Mouse (Mus musculus) embryonic facial prominence, embryonic 10.5 days (tissue): ENCODE results near the gene Dppa4. TPM values are rescaled to one million over a fixed set of nuclear protein-coding genes. Genes with fewer than 3 reads are reported as not detected.

Experiments
- DNase-seq: peaks from one replicate; pipeline ENCODE4 v3.0.0-alpha.2; 2017; ENCODE audit warnings: low spot score
- H3K27ac ChIP-seq: fragments of 300-500 bp; sonication (generic); replicated peaks from 2 replicates; pipeline ENCODE4 v1.5.1; 2016; ENCODE audit warnings: mild to moderate bottlenecking
- H3K27me3 ChIP-seq: fragments of 300-500 bp; sonication (generic); replicated peaks from 2 replicates; pipeline ENCODE4 v1.6.1; 2016; ENCODE audit warnings: low read depth, mild to moderate bottlenecking; ENCODE audit not compliant: poor library complexity, severe bottlenecking
- H3K36me3 ChIP-seq: fragments of 300-500 bp; sonication (generic); replicated peaks from 2 replicates; pipeline ENCODE4 v1.6.1; 2016; ENCODE audit warnings: mild to moderate bottlenecking, moderate library complexity
- H3K4me1 ChIP-seq: fragments of 300-500 bp; sonication (generic); 2 replicates; pipeline ENCODE4 v1.6.1; 2016
- H3K4me3 ChIP-seq: fragments of 300-500 bp; sonication (generic); 2 replicates; pipeline ENCODE4 v1.5.1; 2016; ENCODE audit warnings: mild to moderate bottlenecking, moderate library complexity
- H3K9me3 ChIP-seq: fragments of 300-500 bp; sonication (generic); 2 replicates; pipeline ENCODE4 v1.6.1; 2016; ENCODE audit warnings: mild to moderate bottlenecking
- WGBS: fragments of 180-500 bp; shearing (Covaris S2); methylation state at CpG from one replicate; pipeline ENCODE4 v1.1.7; 2016; 5-methylcytosine and 5-hydroxymethylcytosine counted together
- polyA plus RNA-seq: library from polyadenylated mRNA; unstranded; fragments of >200 nt; fragmentation: Nextera tagmentation; extraction: Ambion mirVana; gene quantifications from 2 replicates; pipeline ENCODE4 v1.2.1, GENCODE M21; 2016

Gene Dppa4
- not detected in 2 replicates for polyA plus RNA-seq

GRCm38 (mm10) chr16:48283517-48283916 lies at the start of gene Dppa4:
Gene Dppa4 (plus strand): TSS chr16:48283733.
- no peaks in the 10 kb centered on the region for H3K9me3 ChIP-seq
- H3K36me3 ChIP-seq: no peaks in the 10 kb centered on the region
- no peaks in the 10 kb centered on the region for H3K4me1 ChIP-seq
- DNase-seq: no peak
- no peaks in the 10 kb centered on the region for H3K27me3 ChIP-seq
- no peak within 1 kb of the TSS for H3K4me3 ChIP-seq
- 78% methylated on average over 4 of the region's 4 CpGs for WGBS
- H3K27ac ChIP-seq: no peak within 1 kb of the TSS

- Histone ChIP-seq H3K4me1 (no peaks in the 10 kb centered on the region), H3K9me3 (no peaks in the 10 kb centered on the region; the same call in 1 of the 2 replicates), H3K27me3 (no peaks in the 10 kb centered on the region), H3K4me3 (no peak overlapping the region), H3K27ac (no peak overlapping the region), H3K36me3 (no peaks in the 10 kb centered on the region)
- 81% methylated on average over 1 of the region's 1 CpGs for WGBS
- no peak for DNase-seq
These were observed 48.5 kb upstream of the Dppa4 start for GRCm38 (mm10) chr16:48234999-48235398.

DNA sequence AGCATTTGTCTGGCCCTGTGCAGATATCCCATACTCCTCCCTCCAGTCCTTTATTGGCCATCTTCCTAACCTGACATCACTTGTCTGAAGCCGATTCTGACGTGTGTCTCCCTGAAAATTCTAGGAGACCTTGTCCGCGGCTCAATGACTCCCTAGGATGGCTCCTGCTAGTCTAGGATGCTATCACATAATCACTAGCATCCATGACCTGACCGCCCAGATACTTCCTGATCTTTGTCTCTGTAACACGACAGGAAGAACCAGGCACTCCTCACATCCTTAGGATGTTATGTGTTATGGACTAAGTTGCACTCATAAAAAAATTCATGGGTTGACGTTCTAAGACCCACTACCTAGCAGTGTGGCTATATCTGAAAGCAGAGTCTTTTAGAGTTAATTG lies 45.9 kb upstream of the Dppa4 start:
- Histone ChIP-seq H3K27me3 (no peaks in the 10 kb centered on the region), H3K9me3 (no peaks in the 10 kb centered on the region), H3K4me3 (no peak overlapping the region), H3K4me1 (no peaks in the 10 kb centered on the region), H3K36me3 (no peaks in the 10 kb centered on the region), H3K27ac (no peak overlapping the region)
- DNase-seq: no peak
- WGBS: 90% methylated on average over 7 of the region's 7 CpGs

- Histone ChIP-seq H3K36me3 (no peaks in the 10 kb centered on the region), H3K9me3 (no peaks in the 10 kb centered on the region), H3K4me1 (no peaks in the 10 kb centered on the region), H3K27me3 (no peaks in the 10 kb centered on the region), H3K4me3 (no peak overlapping the region), H3K27ac (no peak overlapping the region)
- 86% methylated on average over 2 of the region's 2 CpGs for WGBS
- DNase-seq: no peak
These were observed 36.4 kb upstream of the Dppa4 start for GRCm38 (mm10) chr16:48247044-48247661.

DNA sequence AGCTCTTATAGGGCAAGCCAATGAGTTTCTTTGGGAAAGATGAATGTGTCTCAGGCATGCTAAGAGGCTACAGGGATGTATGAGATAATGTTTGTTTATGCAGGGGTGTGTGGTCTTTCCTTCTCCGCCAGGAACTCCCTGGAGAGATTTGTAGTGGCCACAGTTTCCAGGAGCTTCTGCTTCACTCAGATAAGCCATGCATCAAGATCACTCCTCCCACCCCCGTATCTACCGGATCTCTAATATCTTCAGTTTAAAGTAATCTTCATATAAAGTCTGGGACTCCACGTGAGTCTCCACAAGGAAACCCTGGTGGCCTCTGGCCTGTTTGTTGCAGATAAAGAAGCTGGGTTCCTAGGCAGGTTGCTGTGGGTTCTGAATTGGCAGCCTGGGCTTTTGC lies 30.7 kb upstream of the Dppa4 start:
- Histone ChIP-seq H3K9me3 (no peaks in the 10 kb centered on the region), H3K36me3 (no peaks in the 10 kb centered on the region), H3K27ac (no peak overlapping the region), H3K27me3 (no peaks in the 10 kb centered on the region), H3K4me1 (no peaks in the 10 kb centered on the region), H3K4me3 (no peak overlapping the region)
- 78% methylated on average over 4 of the region's 4 CpGs for WGBS
- DNase-seq: no peak

DNA sequence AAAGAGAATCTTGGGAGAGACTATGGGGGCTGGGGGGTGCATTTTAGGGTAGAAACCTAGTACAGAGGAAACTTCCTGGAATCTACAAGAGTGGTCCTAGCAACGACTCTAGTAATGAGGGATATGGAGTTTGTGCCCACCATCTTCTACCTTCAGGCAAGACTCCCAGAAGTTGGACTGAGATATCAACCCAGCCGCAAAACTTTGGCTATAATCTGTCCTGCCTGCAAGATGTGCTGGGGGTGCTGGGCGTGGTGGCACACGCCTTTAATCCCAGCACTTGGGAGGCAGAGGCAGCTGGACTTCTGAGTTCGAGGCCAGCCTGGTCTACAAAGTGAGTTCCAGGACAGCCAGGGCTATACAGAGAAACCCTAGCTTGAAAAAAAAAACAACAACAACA lies 28.9 kb upstream of the Dppa4 start:
- Histone ChIP-seq H3K4me3 (no peak overlapping the region), H3K27ac (no peak overlapping the region), H3K36me3 (no peaks in the 10 kb centered on the region), H3K27me3 (no peaks in the 10 kb centered on the region), H3K9me3 (no peaks in the 10 kb centered on the region), H3K4me1 (no peaks in the 10 kb centered on the region)
- 88% methylated on average over 5 of the region's 5 CpGs for WGBS
- no peak for DNase-seq

DNA sequence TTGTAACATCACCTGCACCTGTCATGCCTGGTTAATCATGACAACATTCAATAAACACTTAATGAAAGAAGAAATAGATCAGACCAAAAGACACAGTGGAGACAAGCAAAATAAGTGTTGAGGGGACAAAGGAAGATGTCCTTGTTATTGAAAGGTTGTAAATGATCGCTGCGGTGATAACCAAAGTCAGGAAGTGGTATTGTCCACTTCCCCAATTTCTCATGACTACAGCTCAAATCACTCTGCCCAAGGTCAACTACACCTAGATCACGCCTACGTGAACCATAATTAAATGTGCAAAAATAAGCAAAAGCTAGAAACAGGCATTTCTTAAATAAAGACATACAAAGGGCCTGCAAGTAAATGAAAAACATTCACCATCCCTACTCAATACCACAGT lies 24.0 kb upstream of the Dppa4 start:
- WGBS: 92% methylated on average over 4 of the region's 4 CpGs
- Histone ChIP-seq H3K4me3 (no peak overlapping the region), H3K9me3 (no peaks in the 10 kb centered on the region), H3K4me1 (no peaks in the 10 kb centered on the region), H3K36me3 (no peaks in the 10 kb centered on the region), H3K27me3 (no peaks in the 10 kb centered on the region), H3K27ac (no peak overlapping the region)
- no peak for DNase-seq

GRCm38 (mm10) chr16:48262901-48263300 lies 20.6 kb upstream of the Dppa4 start:
- H3K4me1 ChIP-seq: no peaks in the 10 kb centered on the region
- no peak overlapping the region for H3K4me3 ChIP-seq
- no peak for DNase-seq
- H3K36me3 ChIP-seq: no peaks in the 10 kb centered on the region
- H3K9me3 ChIP-seq: no peaks in the 10 kb centered on the region
- no peak overlapping the region for H3K27ac ChIP-seq
- H3K27me3 ChIP-seq: no peaks in the 10 kb centered on the region
- 74% methylated on average over 1 of the region's 1 CpGs for WGBS

DNA sequence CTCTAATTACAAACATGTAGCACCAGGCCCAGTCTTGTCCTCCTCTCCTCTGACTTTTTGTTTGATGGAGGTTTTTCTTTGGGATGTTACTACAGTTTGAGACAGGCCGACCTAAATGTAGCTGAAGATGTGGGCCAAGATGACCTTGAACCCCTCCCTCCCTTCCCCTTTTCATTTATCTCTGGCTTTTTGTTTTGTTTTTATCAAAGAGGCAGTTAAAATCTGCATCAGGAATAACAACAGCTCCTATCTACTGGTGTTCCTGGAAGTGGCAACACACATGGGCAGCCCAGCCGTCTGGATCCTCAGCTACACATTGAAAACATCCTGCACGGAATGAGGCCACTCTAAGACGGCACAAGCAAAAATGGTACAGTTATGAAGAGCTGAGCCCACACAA lies 17.7 kb upstream of the Dppa4 start:
- DNase-seq: no peak
- Histone ChIP-seq H3K27me3 (no peaks in the 10 kb centered on the region), H3K4me1 (no peaks in the 10 kb centered on the region), H3K36me3 (no peaks in the 10 kb centered on the region), H3K27ac (no peak overlapping the region), H3K4me3 (no peak overlapping the region), H3K9me3 (no peaks in the 10 kb centered on the region)
- WGBS: 86% methylated on average over 4 of the region's 4 CpGs

DNA sequence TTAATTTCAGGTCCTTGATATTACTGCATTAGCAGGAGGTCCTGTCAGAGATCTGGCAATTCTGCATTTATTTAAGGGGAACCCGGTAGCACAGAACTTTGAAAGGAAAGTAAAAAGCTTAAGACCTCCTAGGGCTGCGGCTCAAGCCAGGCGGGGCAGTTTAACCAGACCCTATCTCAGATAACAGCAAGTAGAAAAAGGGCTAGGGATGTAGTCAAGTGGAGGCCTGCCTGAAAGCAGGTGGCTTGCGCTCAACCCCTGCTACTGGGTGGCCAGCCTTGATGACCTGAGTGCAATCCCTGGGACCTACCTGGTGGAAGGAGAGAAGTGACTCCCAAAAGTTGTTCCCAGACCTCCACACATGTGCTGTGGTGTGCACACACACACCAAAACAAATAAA lies 6.6 kb upstream of the Dppa4 start:
- H3K27me3 ChIP-seq: no peaks in the 10 kb centered on the region
- no peak overlapping the region for H3K27ac ChIP-seq
- WGBS: 74% methylated on average over 4 of the region's 4 CpGs
- no peaks in the 10 kb centered on the region for H3K9me3 ChIP-seq
- H3K4me3 ChIP-seq: no peak overlapping the region
- DNase-seq: no peak
- H3K4me1 ChIP-seq: no peaks in the 10 kb centered on the region
- H3K36me3 ChIP-seq: no peaks in the 10 kb centered on the region

- Histone ChIP-seq H3K27me3 (no peaks in the 10 kb centered on the region), H3K4me3 (no peak overlapping the region), H3K9me3 (no peaks in the 10 kb centered on the region), H3K4me1 (no peaks in the 10 kb centered on the region), H3K36me3 (no peaks in the 10 kb centered on the region), H3K27ac (no peak overlapping the region)
- WGBS: 92% methylated on average over 4 of the region's 4 CpGs
- no peak for DNase-seq
These were observed 2.6 kb upstream of the Dppa4 start for GRCm38 (mm10) chr16:48280883-48281282.

DNA sequence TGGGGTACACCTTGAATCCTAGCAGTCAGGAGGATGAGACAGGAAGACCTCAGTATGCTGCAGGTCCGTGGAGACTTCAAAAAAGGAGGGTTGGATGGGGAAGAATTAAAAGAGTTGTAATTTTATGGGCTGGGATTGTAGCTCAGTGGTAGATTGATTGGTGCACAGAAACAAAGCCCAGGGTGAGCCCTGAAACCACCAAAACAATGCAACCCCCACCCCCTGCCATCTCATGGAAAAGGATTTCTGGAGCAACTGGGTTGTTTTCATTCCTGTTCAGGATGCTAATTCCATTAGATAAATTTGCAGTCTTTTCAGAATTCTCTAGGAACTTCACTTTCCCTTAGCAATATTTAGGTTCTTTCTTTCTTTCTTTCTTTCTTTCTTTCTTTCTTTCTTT lies 732 bp upstream of the Dppa4 start:
- Histone ChIP-seq H3K27ac (no peak overlapping the region), H3K4me3 (no peak overlapping the region), H3K4me1 (no peaks in the 10 kb centered on the region), H3K27me3 (no peaks in the 10 kb centered on the region), H3K36me3 (no peaks in the 10 kb centered on the region), H3K9me3 (no peaks in the 10 kb centered on the region)
- 72% methylated on average over 1 of the region's 1 CpGs for WGBS
- no peak for DNase-seq

GRCm38 (mm10) chr16:48285517-48285916 lies 2.0 kb downstream of the Dppa4 start:
- Histone ChIP-seq H3K9me3 (no peaks in the 10 kb centered on the region), H3K4me3 (no peak overlapping the region), H3K4me1 (no peaks in the 10 kb centered on the region), H3K27ac (no peak overlapping the region), H3K36me3 (no peaks in the 10 kb centered on the region), H3K27me3 (no peaks in the 10 kb centered on the region)
- DNase-seq: no peak
- 91% methylated on average over 4 of the region's 4 CpGs for WGBS
